In genomic region chr9:108491286-108491580, GRCm38 (mm10) we compare ENCODE assay signal across 8 mouse cellular contexts. TPM values are rescaled to one million over a fixed set of nuclear protein-coding genes. Genes with fewer than 3 reads are reported as not detected.
DNase-seq lines count a peak whose midpoint lies in the region; ATAC-seq lines count a peak whose summit lies in the region.

No protein-coding gene starts in this region.

- WGBS in heart, embryonic 16.5 days = 3% methylated on average over 12 of the region's 12 CpGs
- WGBS in hindbrain, embryonic 14.5 days = 13% methylated on average over 12 of the region's 12 CpGs
- WGBS in midbrain, embryonic 13.5 days = 14% methylated on average over 12 of the region's 12 CpGs

- peaks cover 17% of the 10 kb centered on the region for H3K4me1 ChIP-seq in heart, embryonic 16.5 days (ENCODE audit: control insufficient read depth, insufficient read depth, low read length)
- peaks cover 22% of the 10 kb centered on the region for H3K4me1 ChIP-seq in hindbrain, embryonic 14.5 days (replicated peaks; ENCODE audit: control insufficient read depth, insufficient read depth, low read length)
- H3K4me1 ChIP-seq in midbrain, embryonic 13.5 days (replicated peaks) = peaks cover 27% of the 10 kb centered on the region

- peak overlapping the region; percentile 97 for H3K27ac ChIP-seq in heart, embryonic 16.5 days (ENCODE audit: low read length)
- peak overlapping the region; percentile 98 for H3K27ac ChIP-seq in hindbrain, embryonic 14.5 days
- H3K27ac ChIP-seq in midbrain, embryonic 13.5 days = peak overlapping the region; percentile 95

- 0 out of 2 replicates have a peak, but pooled peaks have one; percentile 5 for ATAC-seq in heart, embryonic 16.5 days (replicated peaks; ENCODE audit: extremely low read depth, insufficient read depth, low FRiP score)
- ATAC-seq in hindbrain, embryonic 14.5 days (ENCODE audit: low FRiP score) = no peak
- ATAC-seq in midbrain, embryonic 13.5 days = no peak

- no peaks in the 10 kb centered on the region for H3K9me3 ChIP-seq in heart, embryonic 16.5 days (replicated peaks; ENCODE audit: control insufficient read depth, low read length)
- no peaks in the 10 kb centered on the region for H3K9me3 ChIP-seq in hindbrain, embryonic 14.5 days (ENCODE audit: control insufficient read depth, low read length)
- H3K9me3 ChIP-seq in midbrain, embryonic 13.5 days = no peaks in the 10 kb centered on the region

- H3K9ac ChIP-seq in heart, embryonic 16.5 days (ENCODE audit: low read length) = peak overlapping the region; percentile 92
- H3K9ac ChIP-seq in hindbrain, embryonic 14.5 days = peak overlapping the region; percentile 90
- peak overlapping the region; percentile 94 for H3K9ac ChIP-seq in midbrain, embryonic 13.5 days (replicated peaks)

- no peaks in the 10 kb centered on the region for H3K27me3 ChIP-seq in heart, embryonic 16.5 days (ENCODE audit: control insufficient read depth, insufficient read depth, low read length)
- no peaks in the 10 kb centered on the region for H3K27me3 ChIP-seq in hindbrain, embryonic 14.5 days (ENCODE audit: control insufficient read depth, insufficient read depth, low read length)
- no peaks in the 10 kb centered on the region for H3K27me3 ChIP-seq in midbrain, embryonic 13.5 days

- H3K4me2 ChIP-seq in heart, embryonic 16.5 days (ENCODE audit: low read depth, low read length) = peak overlapping the region; percentile 95
- H3K4me2 ChIP-seq in hindbrain, embryonic 14.5 days (replicated peaks) = peak overlapping the region; percentile 93
- H3K4me2 ChIP-seq in midbrain, embryonic 13.5 days (replicated peaks) = peak overlapping the region; percentile 98

- H3K4me3 ChIP-seq in heart, embryonic 16.5 days (ENCODE audit: low read length) = peak overlapping the region; percentile 80
- H3K4me3 ChIP-seq in hindbrain, embryonic 14.5 days (replicated peaks; ENCODE audit: low read length) = peak overlapping the region; percentile 95
- H3K4me3 ChIP-seq in midbrain, embryonic 13.5 days (replicated peaks) = peak overlapping the region; percentile 91

- H3K36me3 ChIP-seq in heart, embryonic 16.5 days (ENCODE audit: control insufficient read depth, insufficient read depth) = peaks cover 65% of the 10 kb centered on the region
- H3K36me3 ChIP-seq in hindbrain, embryonic 14.5 days (replicated peaks; ENCODE audit: control insufficient read depth, insufficient read depth) = peaks cover 44% of the 10 kb centered on the region
- H3K36me3 ChIP-seq in midbrain, embryonic 13.5 days = peaks cover 59% of the 10 kb centered on the region

- no peak for DNase-seq in heart, adult 8-10 months (ENCODE audit: low spot score)
- DNase-seq in MEL-GATA-1-ER (ENCODE audit: extremely low read depth, low read depth) = peak; percentile 13
- DNase-seq in hindbrain, embryonic 14.5 days (ENCODE audit: low spot score) = no peak
- no peak for DNase-seq in thymus, postnatal 14 days
- no peak for DNase-seq in thymus, postnatal 10 days (ENCODE audit: low spot score in 2 of 2)
- DNase-seq in left cerebral cortex, adult 11 months (ENCODE audit: low spot score) = no peak

RNA-seq across cellular contexts. Expression of gene Usp19, which starts 0.8 kb away (rescaled TPM):
- polyA plus RNA-seq in heart, embryonic 16.5 days (2015; fragmentation: Nextera tagmentation; extraction: Ambion mirVana) = 60.1 and 63.5 TPM in 2 replicates
- total RNA-seq in heart, adult 8-10 months (2022) = 100 to 1,000 TPM in 3 of 4 experiments, 10 to 100 TPM in 1; 92.9 to 109 (median 102) TPM
- polyA plus RNA-seq in hindbrain, embryonic 14.5 days (2014; fragmentation: Nextera tagmentation; extraction: Ambion mirVana) = 64.9 and 69.7 TPM in 2 replicates
- 75.9 and 91.9 TPM in 2 replicates for polyA plus RNA-seq in midbrain, embryonic 13.5 days (2015; fragmentation: Nextera tagmentation; extraction: Ambion mirVana)

RNA-seq across cellular contexts. Expression of gene Lamb2, which starts 11.7 kb away (rescaled TPM):
- polyA plus RNA-seq in heart, embryonic 16.5 days (2015; fragmentation: Nextera tagmentation; extraction: Ambion mirVana) = 67.1 and 77.7 TPM in 2 replicates
- 100 to 1,000 TPM; 342 to 366 (median 351) TPM for total RNA-seq in heart, adult 8-10 months (2022)
- polyA plus RNA-seq in hindbrain, embryonic 14.5 days (2014; fragmentation: Nextera tagmentation; extraction: Ambion mirVana) = 18.9 and 19.4 TPM in 2 replicates
- polyA plus RNA-seq in midbrain, embryonic 13.5 days (2015; fragmentation: Nextera tagmentation; extraction: Ambion mirVana) = 20.0 and 24.1 TPM in 2 replicates

RNA-seq across cellular contexts. Expression of gene Qars, which starts 16.3 kb away (rescaled TPM):
- polyA plus RNA-seq in heart, embryonic 16.5 days (2015; fragmentation: Nextera tagmentation; extraction: Ambion mirVana) = 70.4 and 83.2 TPM in 2 replicates
- total RNA-seq in heart, adult 8-10 months (2022) = 10 to 100 TPM; 76.7 to 84.2 (median 80.1) TPM
- 61.6 and 66.6 TPM in 2 replicates for polyA plus RNA-seq in hindbrain, embryonic 14.5 days (2014; fragmentation: Nextera tagmentation; extraction: Ambion mirVana)
- polyA plus RNA-seq in midbrain, embryonic 13.5 days (2015; fragmentation: Nextera tagmentation; extraction: Ambion mirVana) = 70.2 and 70.5 TPM in 2 replicates

RNA-seq across cellular contexts. Expression of gene Qrich1, which starts 25.4 kb away (rescaled TPM):
- polyA plus RNA-seq in heart, embryonic 16.5 days (2015; fragmentation: Nextera tagmentation; extraction: Ambion mirVana) = 82.2 and 82.5 TPM in 2 replicates
- 10 to 100 TPM; 55.6 to 70.2 (median 61.7) TPM for total RNA-seq in heart, adult 8-10 months (2022)
- 119 and 128 TPM in 2 replicates for polyA plus RNA-seq in hindbrain, embryonic 14.5 days (2014; fragmentation: Nextera tagmentation; extraction: Ambion mirVana)
- polyA plus RNA-seq in midbrain, embryonic 13.5 days (2015; fragmentation: Nextera tagmentation; extraction: Ambion mirVana) = 141 and 146 TPM in 2 replicates

RNA-seq across cellular contexts. Expression of gene Klhdc8b, which starts 29.9 kb away (rescaled TPM):
- 103 and 110 TPM in 2 replicates for polyA plus RNA-seq in heart, embryonic 16.5 days (2015; fragmentation: Nextera tagmentation; extraction: Ambion mirVana)
- 1 to 10 TPM; 3.9 to 6.7 (median 5.8) TPM for total RNA-seq in heart, adult 8-10 months (2022)
- polyA plus RNA-seq in hindbrain, embryonic 14.5 days (2014; fragmentation: Nextera tagmentation; extraction: Ambion mirVana) = 52.8 and 57.2 TPM in 2 replicates
- 75.7 and 84.8 TPM in 2 replicates for polyA plus RNA-seq in midbrain, embryonic 13.5 days (2015; fragmentation: Nextera tagmentation; extraction: Ambion mirVana)
